Mouse (Mus musculus) adrenal gland (tissue): ENCODE data around the gene Crk.
"Not testable (repeated sequence)": the region's sequence is repeated elsewhere in the genome, so short reads cannot be mapped to it uniquely, and the experiment has no call there.

Experiments used
- intact Hi-C: fragments of 180-260 bp; cut with DNase I; formaldehyde crosslinking; loops from one replicate; pipeline ENCODE4 v1.15.1; 2025

Crk gene

DNA sequence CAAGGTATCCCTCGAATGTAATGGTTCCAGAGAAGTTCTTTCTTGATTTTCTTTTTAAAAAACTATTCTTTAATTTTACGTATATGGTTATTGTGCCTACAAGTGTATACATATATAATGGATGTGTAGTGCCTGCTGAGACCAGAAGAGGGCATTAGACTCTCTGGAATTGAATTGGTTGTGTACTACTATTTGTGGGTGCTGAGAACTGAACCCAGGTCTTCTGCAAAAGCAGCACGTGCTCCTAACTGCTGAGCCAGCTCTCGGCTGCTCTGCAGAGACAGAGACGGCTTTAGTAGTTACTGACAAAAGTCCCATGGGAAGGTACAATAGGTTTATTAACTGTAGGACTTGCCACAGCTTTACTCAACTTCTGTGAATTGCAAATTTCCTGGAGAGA lies 5.4 kb downstream of the Crk start:
- intact Hi-C loops = no loop called here

DNA sequence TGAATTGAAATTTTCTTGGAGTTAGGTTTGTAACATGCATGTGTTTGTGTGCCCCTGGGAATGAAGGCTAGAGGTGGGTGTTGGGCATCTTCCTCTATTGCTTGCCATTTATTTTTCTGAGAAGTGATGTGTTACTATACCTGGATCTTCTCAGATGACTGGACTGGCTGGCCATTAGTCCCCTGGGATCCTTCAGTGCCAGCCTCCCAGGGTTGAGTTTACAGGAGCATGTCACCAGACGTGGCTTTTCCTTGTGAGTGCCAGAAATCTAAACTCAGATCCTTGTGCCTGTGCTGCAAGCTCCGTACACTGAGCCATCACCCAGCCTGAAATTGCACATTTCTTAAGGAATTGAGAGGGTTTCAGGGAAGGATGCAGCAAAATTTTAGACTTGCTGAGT lies 5.9 kb downstream of the Crk start:
- intact Hi-C loops = no loop called here

- intact Hi-C loops = no loop called here
Measured at GRCm38 (mm10) chr11:75687343-75687993, 8.4 kb downstream of the Crk start.

DNA sequence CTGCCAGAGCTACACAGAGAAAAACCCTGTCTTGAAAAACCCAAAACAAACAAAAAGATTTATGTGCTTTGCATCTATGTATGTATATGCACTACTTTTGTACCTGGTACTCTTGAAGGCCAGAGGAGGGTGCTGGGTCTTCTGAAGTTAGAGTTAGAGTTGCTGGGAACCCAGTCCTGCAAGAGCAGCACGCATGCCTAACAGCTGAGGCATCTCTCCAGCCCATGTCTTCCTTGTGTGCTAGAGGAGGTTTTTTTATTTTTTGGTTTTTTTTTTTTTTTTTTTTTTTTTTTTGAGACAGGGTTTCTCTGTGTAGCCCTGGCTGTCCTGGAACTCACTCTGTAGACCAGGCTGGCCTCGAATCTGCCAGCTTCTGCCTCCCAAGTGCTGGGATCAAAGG lies 9.1 kb downstream of the Crk start:
- intact Hi-C loops = no loop called here

- intact Hi-C loops = no loop called here
Measured at GRCm38 (mm10) chr11:75689977-75690376, 10.9 kb downstream of the Crk start.

- intact Hi-C loops = no loop called here
Measured at GRCm38 (mm10) chr11:75691047-75691446, 12.0 kb downstream of the Crk start.

DNA sequence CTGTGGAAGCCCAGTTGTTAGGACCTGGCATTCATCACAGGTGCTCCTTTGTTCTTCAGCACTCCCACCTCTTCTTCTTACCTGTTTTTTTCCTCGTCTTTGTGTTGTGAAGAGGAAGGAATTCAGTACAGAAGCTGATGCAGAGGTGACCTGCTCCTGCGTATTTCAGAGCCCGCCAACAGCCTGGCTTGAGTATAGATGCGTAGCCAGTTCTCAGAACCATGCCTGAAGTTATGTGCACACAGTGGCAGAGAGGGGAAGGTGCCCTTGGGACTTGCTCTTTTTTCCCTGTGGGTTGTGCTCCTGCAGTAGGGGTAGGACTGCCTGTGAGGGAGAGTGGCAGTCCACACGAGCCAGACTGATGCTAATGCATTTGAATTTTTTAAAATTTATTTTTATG lies 14.5 kb downstream of the Crk start:
- intact Hi-C loops = no loop called here

DNA sequence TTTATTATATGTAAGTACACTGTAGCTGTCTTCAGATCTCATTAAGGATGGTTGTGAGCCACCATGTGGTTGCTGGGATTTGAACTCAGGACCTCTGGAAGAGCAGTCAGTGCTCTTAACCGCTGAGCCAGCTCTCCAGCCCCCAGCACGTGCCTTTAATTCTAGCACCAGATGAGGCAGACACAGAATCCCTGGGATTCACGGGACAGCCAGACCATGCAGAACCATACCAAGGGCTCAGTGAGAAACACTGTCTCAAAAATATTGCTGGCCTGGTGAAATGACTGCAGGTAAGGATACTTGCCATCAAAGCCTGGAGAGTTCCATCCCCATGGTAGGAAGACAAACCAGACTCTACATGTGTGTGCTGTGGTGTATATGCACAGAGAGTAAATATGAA lies 18.4 kb downstream of the Crk start:
- intact Hi-C loops = not testable (repeated sequence)

DNA sequence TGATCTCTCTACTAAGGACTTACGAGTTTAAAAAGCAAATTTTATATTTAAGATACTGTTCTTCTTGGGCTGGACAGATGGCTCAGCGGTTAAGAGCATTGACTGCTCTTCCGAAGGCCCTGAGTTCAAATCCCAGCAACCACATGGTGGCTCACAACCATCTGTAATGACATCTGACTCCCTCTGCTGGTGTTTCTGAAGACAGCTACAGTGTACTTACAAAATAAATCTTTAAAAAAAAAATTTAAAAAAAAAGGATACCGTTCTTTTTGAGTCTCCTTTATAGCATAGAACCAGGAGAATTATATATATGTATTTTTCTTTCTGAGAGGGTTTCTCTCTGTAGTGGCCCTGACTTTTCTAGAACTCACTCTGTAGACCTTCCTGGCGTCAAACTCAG lies 21.5 kb downstream of the Crk start:
- intact Hi-C loops = no loop called here

- intact Hi-C loops = no loop called here
Measured at GRCm38 (mm10) chr11:75702761-75703160, 23.7 kb downstream of the Crk start.

DNA sequence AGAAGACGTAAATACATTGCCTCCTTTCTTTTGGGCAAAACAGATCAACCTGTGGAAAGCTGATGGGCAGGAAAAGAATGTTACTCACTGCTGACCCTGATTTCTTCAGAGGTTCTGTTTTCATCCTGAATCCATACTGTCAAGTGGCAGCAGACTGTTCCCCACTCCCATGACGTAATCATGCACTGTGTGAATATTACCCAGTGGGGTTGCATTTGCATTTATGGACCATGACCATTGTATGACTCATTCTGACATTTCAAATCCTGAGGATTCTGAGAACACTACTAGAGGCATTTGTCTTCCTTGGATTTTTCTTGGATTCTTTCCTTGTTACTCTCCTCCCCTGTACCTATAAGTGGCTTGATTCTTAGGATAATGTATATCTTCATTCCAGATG lies 24.7 kb downstream of the Crk start:
- intact Hi-C loops = no loop called here

DNA sequence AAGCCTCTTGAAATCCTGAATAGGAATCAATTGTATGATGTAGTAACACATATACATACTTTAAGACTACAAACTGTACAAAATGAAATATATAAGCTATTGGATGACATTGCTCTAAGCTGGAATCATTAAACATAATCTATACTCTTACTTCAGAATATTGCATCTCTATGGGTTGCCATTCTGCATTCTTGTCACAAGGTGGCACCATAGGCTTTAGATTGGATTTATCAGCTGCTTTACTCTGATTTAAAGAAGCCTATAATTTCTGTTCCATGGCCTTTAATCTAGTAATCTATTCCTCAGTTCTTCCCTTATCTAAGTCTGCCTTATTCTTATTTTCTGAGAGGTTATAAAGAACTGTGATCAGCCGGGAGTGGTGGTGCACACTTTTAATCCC lies 34.9 kb downstream of the Crk start:
- intact Hi-C loops = no loop called here

DNA sequence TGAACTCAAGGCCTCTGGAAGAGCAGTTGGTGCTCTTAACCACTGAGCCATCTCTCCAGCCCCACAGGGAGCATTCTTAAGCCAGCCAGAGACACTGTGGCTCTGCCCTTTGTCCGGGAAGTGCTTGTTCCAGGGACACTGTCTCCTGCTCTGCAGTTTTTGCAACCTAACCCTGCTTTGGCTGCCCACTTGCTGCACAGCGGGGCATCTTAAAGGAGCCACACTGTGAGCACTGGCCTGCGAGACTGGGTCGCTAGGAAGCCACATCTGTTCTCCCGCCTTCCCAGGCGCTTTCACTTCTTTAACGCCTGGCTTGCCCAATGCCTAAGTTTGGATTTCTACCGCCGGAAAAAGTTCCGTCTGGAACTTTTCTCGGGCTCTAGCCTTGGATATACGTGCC lies 36.5 kb downstream of the Crk start:
- intact Hi-C loops = no loop called here

- intact Hi-C loops = no loop called here
Measured at GRCm38 (mm10) chr11:75716661-75717325, 37.7 kb downstream of the Crk start.

DNA sequence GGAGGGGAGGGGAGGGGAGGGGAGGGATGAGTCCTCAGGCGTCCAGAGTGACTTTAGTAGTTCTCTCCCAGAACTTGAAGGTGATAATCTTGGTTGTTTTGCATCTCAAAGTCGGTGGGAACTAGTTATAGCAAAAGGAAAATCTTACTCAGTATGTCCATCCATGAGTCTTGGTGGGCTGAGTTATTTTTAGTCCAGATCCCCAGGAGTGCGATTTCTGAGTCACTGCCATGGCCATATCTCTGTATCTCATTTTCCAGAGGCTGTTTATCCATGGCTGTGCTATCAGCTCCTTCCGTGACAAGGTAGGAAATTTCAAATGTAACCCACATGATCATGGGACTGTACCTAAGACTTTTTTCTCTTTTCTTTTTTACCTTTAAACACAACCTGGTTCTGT lies 43.3 kb downstream of the Crk start:
- intact Hi-C loops = no loop called here

DNA sequence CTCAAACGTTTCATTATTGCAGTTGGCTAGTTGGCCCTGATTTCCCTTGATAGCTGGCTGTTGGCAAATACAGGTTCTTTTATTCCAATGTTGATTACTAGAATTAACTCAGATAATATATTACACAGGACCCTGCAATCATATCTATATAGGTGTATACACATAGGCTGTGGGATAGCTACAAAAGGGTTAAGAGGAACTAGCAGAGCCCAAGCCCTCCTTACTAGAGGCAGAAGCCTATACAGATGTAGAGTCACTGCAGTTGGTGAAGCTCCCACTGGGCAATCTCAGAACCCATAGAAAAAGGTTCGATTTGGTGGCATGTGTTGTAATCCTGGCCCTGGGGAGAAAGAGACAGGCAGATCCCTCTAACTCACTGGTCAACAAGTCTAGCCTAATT lies 48.1 kb downstream of the Crk start:
- intact Hi-C loops = no loop called here

GRCm38 (mm10) chr11:75727659-75728058 lies 48.6 kb downstream of the Crk start:
- intact Hi-C loops = not testable (repeated sequence)

GRCm38 (mm10) chr11:75732434-75733226 lies 53.6 kb downstream of the Crk start, which contains the start of gene Ywhae:
Ywhae (plus strand) TSS chr11:75732869.
- intact Hi-C loops = no loop called here

DNA sequence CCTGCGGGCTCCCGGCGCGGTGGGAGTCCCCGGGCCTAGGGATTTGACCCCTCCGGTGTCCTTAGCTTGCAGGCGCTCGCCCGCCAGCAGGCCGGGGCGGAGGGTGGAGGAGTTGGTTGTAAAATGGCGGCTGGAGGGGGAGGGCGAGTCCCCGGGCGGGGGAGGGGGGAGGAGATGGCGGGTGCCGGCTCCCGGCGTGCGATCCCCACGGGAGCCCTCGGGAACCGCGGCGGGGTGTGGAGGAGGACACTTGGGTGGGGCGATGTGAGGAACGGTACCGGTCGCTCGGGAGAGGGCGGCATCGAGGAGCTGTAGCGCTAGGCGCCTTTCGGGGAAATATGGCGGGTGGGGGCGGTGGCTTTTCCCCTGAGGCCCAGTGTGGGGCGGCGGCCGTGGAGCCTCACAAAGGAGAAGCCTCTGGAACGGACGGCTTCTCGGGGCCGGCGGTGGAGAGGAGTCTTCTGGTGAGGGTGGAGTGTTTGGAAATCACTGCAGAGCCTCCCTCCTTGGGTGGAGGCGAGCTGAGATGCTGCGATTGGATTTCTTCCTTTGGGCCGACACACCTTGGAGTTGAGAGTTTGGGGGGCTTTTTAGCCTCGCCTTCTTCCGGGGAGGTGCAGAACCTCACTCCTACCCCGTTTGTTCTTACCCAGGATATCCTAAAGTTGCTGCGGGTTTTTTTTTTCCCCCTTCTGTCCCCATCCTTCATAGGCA lies 54.3 kb downstream of the Crk start:
- intact Hi-C loops = no loop called here

- intact Hi-C loops = no loop called here
Measured at GRCm38 (mm10) chr11:75735462-75736252, 56.6 kb downstream of the Crk start.

GRCm38 (mm10) chr11:75736978-75737377 lies 57.9 kb downstream of the Crk start:
- intact Hi-C loops = no loop called here
